Mouse (Mus musculus) small intestine, adult 2 months (tissue): ENCODE data around the gene Swsap1.

Source experiments
- CTCF ChIP-seq: fragments of 200-500 bp; IDR thresholded peaks from 2 replicates; pipeline ENCODE4 v1.5.1; 2012; ENCODE audit warnings: low read depth, mild to moderate bottlenecking, control low read depth, inconsistent platforms, low read length, moderate library complexity, mixed read lengths; ENCODE audit not compliant: insufficient replicate concordance, insufficient read length; ENCODE audit errors: extremely low read depth
- POLR2A ChIP-seq: fragments of 200-500 bp; IDR thresholded peaks from 2 replicates; pipeline ENCODE4 v1.6.1; 2012; ENCODE audit warnings: low read depth, mild to moderate bottlenecking, control low read depth, inconsistent platforms, low read length, moderate library complexity

GRCm38 (mm10) chr9:21976626-21977175 lies 21.1 kb downstream of the Swsap1 start:
- TF ChIP-seq CTCF (no peak), POLR2A (no peak)
